Mouse (Mus musculus) lung, embryonic 15.5 days (tissue): ENCODE results near the gene Gm10912. TPM values are rescaled to one million over a fixed set of nuclear protein-coding genes. Genes with fewer than 3 reads are reported as not detected.
"Not testable (repeated sequence)": the region's sequence is repeated elsewhere in the genome, so short reads cannot be mapped to it uniquely, and the experiment has no call there.

Source experiments
- ATAC-seq: fragments of 200-750 bp; cut with Nextera tagmentation; 2 replicates; pipeline ENCODE4 v1.8.0; 2017; ENCODE audit warnings: moderate number of reproducible peaks, borderline replicate concordance; ENCODE audit not compliant: low FRiP score, low TSS enrichment; ENCODE audit errors: extremely low read depth
- H3K27ac ChIP-seq: fragments of 300-500 bp; sonication (generic); 2 replicates; pipeline ENCODE4 v1.5.1; 2015; ENCODE audit warnings: moderate library complexity, mild to moderate bottlenecking, inconsistent platforms
- H3K27me3 ChIP-seq: fragments of 300-500 bp; sonication (generic); 2 replicates; pipeline ENCODE4 v1.6.1; 2015; ENCODE audit warnings: inconsistent platforms
- H3K36me3 ChIP-seq: fragments of 300-500 bp; sonication (generic); 2 replicates; pipeline ENCODE4 v1.6.1; 2015; ENCODE audit warnings: inconsistent platforms
- H3K4me1 ChIP-seq: fragments of 300-500 bp; sonication (generic); 2 replicates; pipeline ENCODE4 v1.6.1; 2015; ENCODE audit warnings: inconsistent platforms
- H3K4me2 ChIP-seq: fragments of 300-500 bp; sonication (generic); 2 replicates; pipeline ENCODE4 v1.6.1; 2015; ENCODE audit warnings: inconsistent platforms, mild to moderate bottlenecking, moderate library complexity
- H3K4me3 ChIP-seq: fragments of 300-500 bp; sonication (generic); 2 replicates; pipeline ENCODE4 v1.5.1; 2015; ENCODE audit warnings: mild to moderate bottlenecking, inconsistent platforms
- H3K9ac ChIP-seq: fragments of 300-500 bp; sonication (generic); 2 replicates; pipeline ENCODE4 v1.6.1; 2015; ENCODE audit warnings: inconsistent platforms
- H3K9me3 ChIP-seq: fragments of 300-500 bp; sonication (generic); 2 replicates; pipeline ENCODE4 v1.6.1; 2016; ENCODE audit warnings: inconsistent platforms
- WGBS: fragments of 180-500 bp; shearing (Covaris S2); methylation state at CpG from one replicate; pipeline ENCODE4 v1.1.7; 2015; 5-methylcytosine and 5-hydroxymethylcytosine counted together
- polyA plus RNA-seq: library from polyadenylated mRNA; unstranded; fragments of >200 nt; fragmentation: Nextera tagmentation; extraction: Ambion mirVana; gene quantifications from 2 replicates; pipeline ENCODE4 v1.2.1, GENCODE M21; 2015

Gm10912 gene
- polyA plus RNA-seq, 1 experiment from 2014 or later, result not detected

- Histone ChIP-seq H3K9ac (peak within 1 kb of the TSS; percentile 31), H3K4me3 (peak within 1 kb of the TSS; percentile 48), H3K4me1 (peaks cover 3% of the 10 kb centered on the region; the same call in 1 of the 2 replicates), H3K27ac (no peak within 1 kb of the TSS), H3K9me3 (no peaks in the 10 kb centered on the region; the same call in 1 of the 2 replicates), H3K36me3 (no peaks in the 10 kb centered on the region), H3K27me3 (no peaks in the 10 kb centered on the region), H3K4me2 (peak within 1 kb of the TSS; percentile 60)
- peak; percentile 93 for ATAC-seq
- 4% methylated on average over 13 of the region's 13 CpGs for WGBS
These were observed 4.1 kb downstream of the Gm10912 start, which contains the start of gene Cd59b for GRCm38 (mm10) chr2:104069704-104070185. Cd59b (plus strand) TSS chr2:104069849.

GRCm38 (mm10) chr2:104078285-104078684, 12.7 kb downstream of the Gm10912 start:
- not testable (repeated sequence) for H3K27ac ChIP-seq, H3K36me3 ChIP-seq, H3K4me1 ChIP-seq, H3K9me3 ChIP-seq, H3K4me2 ChIP-seq, H3K27me3 ChIP-seq, H3K9ac ChIP-seq, H3K4me3 ChIP-seq, ATAC-seq
- WGBS, result 51% methylated on average over 5 of the region's 5 CpGs

GRCm38 (mm10) chr2:104081436-104082050, 15.9 kb downstream of the Gm10912 start:
- H3K4me3 ChIP-seq, H3K27ac ChIP-seq, ATAC-seq, H3K36me3 ChIP-seq, H3K9ac ChIP-seq, H3K4me1 ChIP-seq, H3K4me2 ChIP-seq, H3K27me3 ChIP-seq, H3K9me3 ChIP-seq: not testable (repeated sequence)
- WGBS, result no CpG with 5 or more reads among the region's 1 CpGs

GRCm38 (mm10) chr2:104082474-104082873, 16.8 kb downstream of the Gm10912 start:
- Histone ChIP-seq H3K9ac (no peak overlapping the region), H3K27ac (no peak overlapping the region)
- no peak for ATAC-seq

GRCm38 (mm10) chr2:104084027-104084426, 18.4 kb downstream of the Gm10912 start:
- not testable (repeated sequence) for H3K9me3 ChIP-seq, H3K27ac ChIP-seq, H3K4me1 ChIP-seq, H3K27me3 ChIP-seq, H3K4me2 ChIP-seq, ATAC-seq, H3K4me3 ChIP-seq, H3K9ac ChIP-seq, H3K36me3 ChIP-seq

More at GRCm38 (mm10) chr2:104082474-104082873, 16.8 kb downstream of the Gm10912 start:
- Histone ChIP-seq H3K36me3 (no peaks in the 10 kb centered on the region), H3K4me1 (no peaks in the 10 kb centered on the region), H3K9me3 (no peaks in the 10 kb centered on the region), H3K4me3 (no peak overlapping the region), H3K4me2 (no peak overlapping the region), H3K27me3 (no peaks in the 10 kb centered on the region)

GRCm38 (mm10) chr2:104087562-104087961, 21.9 kb downstream of the Gm10912 start:
- WGBS, result 80% methylated on average over 1 of the region's 1 CpGs
- H3K4me2 ChIP-seq, H3K4me3 ChIP-seq, H3K27ac ChIP-seq, H3K9ac ChIP-seq, H3K36me3 ChIP-seq, H3K27me3 ChIP-seq, ATAC-seq, H3K4me1 ChIP-seq, H3K9me3 ChIP-seq: not testable (repeated sequence)

GRCm38 (mm10) chr2:104093305-104093704, 27.7 kb downstream of the Gm10912 start:
- Histone ChIP-seq H3K4me3 (no peak overlapping the region), H3K9me3 (no peaks in the 10 kb centered on the region), H3K4me2 (no peak overlapping the region), H3K27me3 (no peaks in the 10 kb centered on the region), H3K4me1 (peaks cover 5% of the 10 kb centered on the region; the same call in 1 of the 2 replicates), H3K9ac (no peak overlapping the region), H3K27ac (no peak overlapping the region), H3K36me3 (no peaks in the 10 kb centered on the region)
- no peak for ATAC-seq
- 79% methylated on average over 2 of the region's 2 CpGs for WGBS

- no peaks in the 10 kb centered on the region for H3K9me3 ChIP-seq
- peak within 1 kb of the TSS; percentile 58 for H3K4me2 ChIP-seq
- no peaks in the 10 kb centered on the region for H3K27me3 ChIP-seq
- H3K9ac ChIP-seq, result peak within 1 kb of the TSS; percentile 39
- peak within 1 kb of the TSS; percentile 51 for H3K27ac ChIP-seq
- peak; percentile 93 for ATAC-seq
- H3K36me3 ChIP-seq, result no peaks in the 10 kb centered on the region
- H3K4me1 ChIP-seq, result peaks cover 13% of the 10 kb centered on the region
- 9% methylated on average over 15 of the region's 15 CpGs for WGBS
- H3K4me3 ChIP-seq, result peak within 1 kb of the TSS; percentile 50
These were observed 30.2 kb downstream of the Gm10912 start, which contains the start of gene Cd59a for GRCm38 (mm10) chr2:104095741-104096213. Cd59a (plus strand) TSS chr2:104095801.

GRCm38 (mm10) chr2:104096256-104096655, 30.6 kb downstream of the Gm10912 start:
- Histone ChIP-seq H3K4me1 (peaks cover 13% of the 10 kb centered on the region), H3K36me3 (no peaks in the 10 kb centered on the region), H3K9me3 (no peaks in the 10 kb centered on the region), H3K4me3 (peak overlapping the region; percentile 50), H3K4me2 (peak overlapping the region; percentile 58), H3K27me3 (no peaks in the 10 kb centered on the region), H3K9ac (peak overlapping the region; percentile 39), H3K27ac (peak overlapping the region; percentile 51)
- ATAC-seq, result no peak
- 40% methylated on average over 10 of the region's 10 CpGs for WGBS

GRCm38 (mm10) chr2:104096796-104097195, 31.2 kb downstream of the Gm10912 start:
- WGBS, result 79% methylated on average over 1 of the region's 1 CpGs
- ATAC-seq, H3K27me3 ChIP-seq, H3K9me3 ChIP-seq, H3K9ac ChIP-seq, H3K4me3 ChIP-seq, H3K27ac ChIP-seq, H3K4me2 ChIP-seq, H3K36me3 ChIP-seq: not testable (repeated sequence)
- peaks cover 13% of the 10 kb centered on the region for H3K4me1 ChIP-seq

GRCm38 (mm10) chr2:104097396-104097795, 31.8 kb downstream of the Gm10912 start:
- H3K36me3 ChIP-seq, H3K27me3 ChIP-seq, H3K9ac ChIP-seq, H3K4me2 ChIP-seq, H3K4me3 ChIP-seq, H3K27ac ChIP-seq, H3K9me3 ChIP-seq, ATAC-seq: not testable (repeated sequence)
- WGBS, result 96% methylated on average over 4 of the region's 4 CpGs
- peaks cover 13% of the 10 kb centered on the region for H3K4me1 ChIP-seq

GRCm38 (mm10) chr2:104098529-104099230, 33.1 kb downstream of the Gm10912 start:
- no peaks in the 10 kb centered on the region for H3K9me3 ChIP-seq
- no peak overlapping the region for H3K4me2 ChIP-seq
- no peak overlapping the region for H3K9ac ChIP-seq
- no peaks in the 10 kb centered on the region for H3K27me3 ChIP-seq
- no peak overlapping the region for H3K4me3 ChIP-seq
- H3K27ac ChIP-seq, result no peak overlapping the region
- H3K36me3 ChIP-seq, result no peaks in the 10 kb centered on the region
- peaks cover 13% of the 10 kb centered on the region for H3K4me1 ChIP-seq
- 15% methylated on average over 3 of the region's 3 CpGs for WGBS
- no peak for ATAC-seq
